Mouse (Mus musculus): Measurements from ENCODE around the gene Ear1.
"Not testable (repeated sequence)": the region's sequence is repeated elsewhere in the genome, so short reads cannot be mapped to it uniquely, and the experiment has no call there.

The Ear1 gene

GRCm38 (mm10) chr14:43796905-43797470 lies 78.3 kb downstream of the Ear1 start:
- DNase-seq (ENCODE audit: low spot score in 2 of 2): not testable (repeated sequence)

- no peak for DNase-seq (ENCODE audit: low spot score in 2 of 2)
These were observed 79.0 kb downstream of the Ear1 start for GRCm38 (mm10) chr14:43796069-43796904.

- DNase-seq (ENCODE audit: low spot score in 2 of 2): not testable (repeated sequence)
These were observed 81.5 kb downstream of the Ear1 start for GRCm38 (mm10) chr14:43793811-43794210.

GRCm38 (mm10) chr14:43784645-43785044 lies 90.7 kb downstream of the Ear1 start, which contains the start of gene Gm8180:
Gene Gm8180 (minus strand): TSS chr14:43784745.
- not testable (repeated sequence) for DNase-seq (ENCODE audit: low spot score in 2 of 2)
